ENCODE assay signal across 10 mouse cellular contexts in the genomic region with DNA sequence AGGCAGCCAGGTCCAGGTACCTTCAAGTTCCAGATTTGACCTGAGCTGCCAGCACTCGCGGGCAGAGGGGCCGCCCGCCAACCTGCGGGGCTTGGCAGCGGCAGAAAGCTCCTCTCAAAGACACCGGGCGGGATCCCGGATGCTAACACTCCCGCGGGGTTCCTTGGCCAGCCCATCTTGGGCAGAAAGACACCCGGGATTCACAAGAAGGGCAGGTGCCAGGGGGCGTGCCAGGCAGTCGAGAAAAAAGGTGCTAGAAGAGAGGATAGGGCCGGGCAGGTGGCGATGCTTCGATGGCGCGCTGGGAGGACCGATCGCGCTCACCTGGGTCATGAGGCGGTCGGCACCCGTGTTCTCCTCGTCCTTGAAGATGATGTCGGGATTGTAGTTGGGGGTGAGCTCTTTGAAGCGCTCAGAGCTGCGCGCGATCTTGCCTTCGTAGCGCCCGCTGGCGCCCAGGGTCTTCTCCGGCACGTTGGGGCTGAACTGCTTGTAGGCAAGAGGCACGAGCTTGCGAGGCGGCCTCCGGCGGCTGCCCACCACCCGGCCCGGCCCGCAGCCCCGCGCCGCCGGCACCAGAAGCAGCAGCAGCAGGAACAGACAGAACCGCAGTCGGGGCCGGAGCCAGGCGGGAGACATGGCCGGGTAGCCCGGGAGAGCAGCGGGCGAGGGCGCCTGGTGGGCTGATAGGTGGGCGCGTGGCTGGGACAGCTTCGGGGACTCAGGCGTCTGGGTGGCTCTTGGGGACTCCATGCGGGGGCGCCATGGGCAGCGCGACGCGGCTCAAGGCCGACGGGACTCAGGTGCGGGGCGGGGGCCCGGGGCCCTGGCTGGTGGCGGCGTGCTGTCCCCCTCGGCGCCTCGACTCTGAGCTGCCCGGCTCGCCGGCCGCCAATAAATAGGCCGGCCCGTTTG. TPM values are rescaled to one million over a fixed set of nuclear protein-coding genes. Genes with fewer than 3 reads are reported as not detected.
DNase-seq lines count a peak whose midpoint lies in the region; ATAC-seq and TF ChIP-seq lines count a peak whose summit lies in the region.
"Had no signal": no experiment of that assay in that cellular context is flagged by ENCODE, and none has a peak within 500 bp of the region (broad histone marks: within the 10 kb centered on the region; RNA-seq: fewer than 3 reads in every experiment).

No protein-coding gene starts in this region.

- no peaks in the 10 kb centered on the region for H3K9me3 ChIP-seq in heart, embryonic 11.5 days (replicated peaks; ENCODE audit: control insufficient read depth, low read length)
- no peaks in the 10 kb centered on the region for H3K9me3 ChIP-seq in embryonic facial prominence, embryonic 11.5 days (replicated peaks; ENCODE audit: control insufficient read depth, low read length)
- H3K9me3 ChIP-seq in midbrain, embryonic 13.5 days = no peaks in the 10 kb centered on the region

- H3K4me2 ChIP-seq in heart, embryonic 11.5 days = peak overlapping the region; percentile 69
- peak overlapping the region; percentile 36 for H3K4me2 ChIP-seq in embryonic facial prominence, embryonic 11.5 days (ENCODE audit: low read depth, low read length)
- peak overlapping the region; percentile 59 for H3K4me2 ChIP-seq in midbrain, embryonic 13.5 days (replicated peaks)

- WGBS in heart, embryonic 11.5 days (ENCODE audit: insufficient replicate concordance) = 1% methylated on average over 63 of the region's 84 CpGs
- WGBS in embryonic facial prominence, embryonic 11.5 days = 2% methylated on average over 67 of the region's 84 CpGs
- 1% methylated on average over 84 of the region's 84 CpGs for WGBS in kidney, adult 2 months
- WGBS in midbrain, embryonic 13.5 days = 2% methylated on average over 82 of the region's 84 CpGs

- H3K4me1 ChIP-seq in heart, embryonic 11.5 days (ENCODE audit: control insufficient read depth, insufficient read depth, low read length) = peaks cover 15% of the 10 kb centered on the region; the same call in 1 of the 2 replicates
- peaks cover 3% of the 10 kb centered on the region; the same call in 1 of the 2 replicates for H3K4me1 ChIP-seq in embryonic facial prominence, embryonic 11.5 days (ENCODE audit: control insufficient read depth, insufficient read depth, low read length)
- peaks cover 20% of the 10 kb centered on the region for H3K4me1 ChIP-seq in kidney, adult 2 months (ENCODE audit: control insufficient read depth, insufficient read depth, low read length)
- H3K4me1 ChIP-seq in midbrain, embryonic 13.5 days (replicated peaks) = peaks cover 42% of the 10 kb centered on the region

- DNase-seq in heart, adult 8-10 months (ENCODE audit: low spot score) = no peak
- DNase-seq in embryonic facial prominence, embryonic 11.5 days (ENCODE audit: low spot score) = no peak
- DNase-seq in kidney, adult 2 months = peak; percentile 63
- DNase-seq in urinary bladder, adult 2 months (ENCODE audit: low spot score) = no peak
- DNase-seq in right cerebral cortex, adult 18-20 months = no peak
- DNase-seq in cerebellum, adult 8-10 months = no peak

- peak overlapping the region; percentile 49 for H3K4me3 ChIP-seq in heart, embryonic 11.5 days (ENCODE audit: low read depth, low read length)
- H3K4me3 ChIP-seq in embryonic facial prominence, embryonic 11.5 days (ENCODE audit: low read depth, low read length) = peak overlapping the region; percentile 17
- peak overlapping the region; percentile 59 for H3K4me3 ChIP-seq in kidney, adult 2 months (ENCODE audit: insufficient read depth, low read depth, low read length)
- H3K4me3 ChIP-seq in midbrain, embryonic 13.5 days (replicated peaks) = peak overlapping the region; percentile 39

- TF ChIP-seq POLR2A in kidney, adult 2 months (IDR thresholded peaks at IDR 0.05; ENCODE audit: low read depth, low read length) = no peak

- no peak for TF ChIP-seq CTCF in kidney, adult 2 months (conservative IDR thresholded peaks at IDR 0.05; ENCODE audit: insufficient read depth, insufficient read length, low read depth, low read length)

- no peak for ATAC-seq in heart, embryonic 11.5 days (replicated peaks; ENCODE audit: insufficient number of reproducible peaks, low FRiP score, low TSS enrichment)
- ATAC-seq in embryonic facial prominence, embryonic 11.5 days (replicated peaks; ENCODE audit: insufficient number of reproducible peaks, low FRiP score, low TSS enrichment, low read depth) = no peak
- ATAC-seq in midbrain, embryonic 13.5 days = 0 out of 2 replicates have a peak, but pooled peaks have one; percentile 5

- no peaks in the 10 kb centered on the region for H3K36me3 ChIP-seq in heart, embryonic 11.5 days (ENCODE audit: control insufficient read depth, insufficient read depth, low read length)
- H3K36me3 ChIP-seq in embryonic facial prominence, embryonic 11.5 days (replicated peaks; ENCODE audit: control insufficient read depth, insufficient read depth, low read depth, low read length) = no peaks in the 10 kb centered on the region
- H3K36me3 ChIP-seq in kidney, adult 2 months (ENCODE audit: control insufficient read depth, insufficient read depth, low read length) = no peaks in the 10 kb centered on the region
- no peaks in the 10 kb centered on the region for H3K36me3 ChIP-seq in midbrain, embryonic 13.5 days
- H3K36me3 ChIP-seq: G1E had no signal

- peaks cover 91% of the 10 kb centered on the region for H3K27me3 ChIP-seq in heart, embryonic 11.5 days (ENCODE audit: control insufficient read depth, insufficient read depth, low read length)
- H3K27me3 ChIP-seq in embryonic facial prominence, embryonic 11.5 days (ENCODE audit: control insufficient read depth, insufficient read depth, low read length) = peaks cover 87% of the 10 kb centered on the region
- H3K27me3 ChIP-seq in kidney, adult 2 months (replicated peaks; ENCODE audit: control insufficient read depth, insufficient read depth, low read length) = peaks cover 2% of the 10 kb centered on the region; the same call in 1 of the 2 replicates
- H3K27me3 ChIP-seq in midbrain, embryonic 13.5 days = peaks cover 97% of the 10 kb centered on the region

- no peak overlapping the region for H3K27ac ChIP-seq in heart, embryonic 11.5 days (ENCODE audit: low read depth, low read length)
- no peak overlapping the region for H3K27ac ChIP-seq in embryonic facial prominence, embryonic 11.5 days (replicated peaks; ENCODE audit: low read depth, low read length)
- H3K27ac ChIP-seq in kidney, adult 2 months (ENCODE audit: insufficient read depth, low read depth, low read length) = peak overlapping the region; percentile 94
- H3K27ac ChIP-seq in midbrain, embryonic 13.5 days = no peak overlapping the region

- H3K9ac ChIP-seq in heart, embryonic 11.5 days (ENCODE audit: low read depth, low read length) = no peak overlapping the region
- no peak overlapping the region for H3K9ac ChIP-seq in embryonic facial prominence, embryonic 11.5 days (replicated peaks; ENCODE audit: low read length)
- peak overlapping the region; percentile 39; the same call in 1 of the 2 replicates for H3K9ac ChIP-seq in midbrain, embryonic 13.5 days (replicated peaks)

RNA-seq across cellular contexts. Expression of a gene that starts 0.6 kb away (rescaled TPM):
- polyA plus RNA-seq in heart, embryonic 11.5 days (2014; fragmentation: Nextera tagmentation; extraction: Ambion mirVana) = 0.16 and 0.17 TPM in 2 replicates
- under 1 TPM in 1 of 4 experiments, not detected in 3; 0.24 TPM for total RNA-seq in heart, adult 8-10 months (2022)
- 0.32 TPM in 1 of 2 replicates, not detected in the other for polyA plus RNA-seq in embryonic facial prominence, embryonic 11.5 days (2014; fragmentation: Nextera tagmentation; extraction: Ambion mirVana)
- 30.3 and 43.5 TPM in 2 replicates for polyA plus RNA-seq in kidney, adult 2 months (2012; rRNA removed)
- 0.13 and 0.26 TPM in 2 replicates for polyA plus RNA-seq in midbrain, embryonic 13.5 days (2015; fragmentation: Nextera tagmentation; extraction: Ambion mirVana)
- polyA plus RNA-seq in urinary bladder, adult 2 months (2012; rRNA removed) = 0.16 and 0.21 TPM in 2 replicates
- total RNA-seq: hematopoietic stem cell, adult 5-6 weeks had no signal

RNA-seq across cellular contexts. Expression of a gene that starts 15.4 kb away (rescaled TPM):
- polyA plus RNA-seq in heart, embryonic 11.5 days (2014; fragmentation: Nextera tagmentation; extraction: Ambion mirVana) = not detected in 2 replicates
- not detected for total RNA-seq in heart, adult 8-10 months (2022)
- 0.06 TPM in 1 of 2 replicates, not detected in the other for polyA plus RNA-seq in embryonic facial prominence, embryonic 11.5 days (2014; fragmentation: Nextera tagmentation; extraction: Ambion mirVana)
- polyA plus RNA-seq in kidney, adult 2 months (2012; rRNA removed) = 1.6 and 2.4 TPM in 2 replicates
- polyA plus RNA-seq in midbrain, embryonic 13.5 days (2015; fragmentation: Nextera tagmentation; extraction: Ambion mirVana) = 0.24 and 0.42 TPM in 2 replicates
- polyA plus RNA-seq in urinary bladder, adult 2 months (2012; rRNA removed) = 0.01 TPM in 1 of 2 replicates, not detected in the other
- total RNA-seq: hematopoietic stem cell, adult 5-6 weeks had no signal
- polyA plus RNA-seq: G1E had no signal

RNA-seq across cellular contexts. Expression of a gene that starts 57.9 kb away (rescaled TPM):
- not detected in 2 replicates for polyA plus RNA-seq in heart, embryonic 11.5 days (2014; fragmentation: Nextera tagmentation; extraction: Ambion mirVana)
- not detected for total RNA-seq in heart, adult 8-10 months (2022)
- 0.62 and 5.2 TPM in 2 replicates for polyA plus RNA-seq in embryonic facial prominence, embryonic 11.5 days (2014; fragmentation: Nextera tagmentation; extraction: Ambion mirVana)
- polyA plus RNA-seq in kidney, adult 2 months (2012; rRNA removed) = not detected in 2 replicates
- polyA plus RNA-seq in midbrain, embryonic 13.5 days (2015; fragmentation: Nextera tagmentation; extraction: Ambion mirVana) = 0.64 and 1.9 TPM in 2 replicates
- not detected in 2 replicates for polyA plus RNA-seq in urinary bladder, adult 2 months (2012; rRNA removed)
- total RNA-seq: G1E; hematopoietic stem cell, adult 5-6 weeks had no signal
- polyA plus RNA-seq: G1E had no signal

Comparison
In these comparisons a context has a peak if more than half of its experiments do, and no peak if none do; other contexts are left out.
1. RNA of a gene that starts 0.6 kb away (polyA plus RNA-seq): 30.3 to 43.5 TPM in kidney, adult 2 months; 0.16 to 0.21 TPM in urinary bladder, adult 2 months, 0.16 to 0.17 TPM in heart, embryonic 11.5 days, 0.13 to 0.26 TPM in midbrain, embryonic 13.5 days and 0.32 TPM in embryonic facial prominence, embryonic 11.5 days; every median in the first group is over 10 times any median in the second.
2. Peak in every context shown above with its lines, with median percentiles within 50 percentile points of each other: H3K4me2 ChIP-seq and H3K4me3 ChIP-seq.